ENCODE assay signal across 8 mouse cellular contexts in genomic region chr2:103970791-103971649, GRCm38 (mm10). TPM values are rescaled to one million over a fixed set of nuclear protein-coding genes. Genes with fewer than 3 reads are reported as not detected.
DNase-seq lines count a peak whose midpoint lies in the region; ATAC-seq and TF ChIP-seq lines count a peak whose summit lies in the region.

No protein-coding gene starts in this region.

- peaks cover 53% of the 10 kb centered on the region for H3K27me3 ChIP-seq in embryonic facial prominence, embryonic 15.5 days
- H3K27me3 ChIP-seq in hindbrain, embryonic 13.5 days: peaks cover 22% of the 10 kb centered on the region
- H3K27me3 ChIP-seq in liver, postnatal 0 days (ENCODE audit: insufficient read depth, low read length): no peaks in the 10 kb centered on the region
- no peaks in the 10 kb centered on the region for H3K27me3 ChIP-seq in stomach, postnatal 0 days (ENCODE audit: control insufficient read depth, insufficient read depth, low read length)

- peaks cover 14% of the 10 kb centered on the region for H3K4me1 ChIP-seq in embryonic facial prominence, embryonic 15.5 days
- H3K4me1 ChIP-seq in hindbrain, embryonic 13.5 days (replicated peaks): peaks cover 31% of the 10 kb centered on the region
- peaks cover 19% of the 10 kb centered on the region; the same call in 1 of the 2 replicates for H3K4me1 ChIP-seq in liver, postnatal 0 days (ENCODE audit: insufficient read depth)
- no peaks in the 10 kb centered on the region for H3K4me1 ChIP-seq in stomach, postnatal 0 days (replicated peaks; ENCODE audit: control insufficient read depth, insufficient read depth)

- H3K27ac ChIP-seq in embryonic facial prominence, embryonic 15.5 days (replicated peaks): no peak overlapping the region
- H3K27ac ChIP-seq in hindbrain, embryonic 13.5 days: peak overlapping the region; percentile 94
- H3K27ac ChIP-seq in liver, postnatal 0 days (ENCODE audit: low read depth): peak overlapping the region; percentile 87
- peak overlapping the region; percentile 63 for H3K27ac ChIP-seq in stomach, postnatal 0 days (replicated peaks)

- peak overlapping the region; percentile 69 for H3K4me3 ChIP-seq in embryonic facial prominence, embryonic 15.5 days (replicated peaks)
- peak overlapping the region; percentile 81 for H3K4me3 ChIP-seq in hindbrain, embryonic 13.5 days
- peak overlapping the region; percentile 74 for H3K4me3 ChIP-seq in liver, postnatal 0 days (ENCODE audit: low read depth, low read length)
- H3K4me3 ChIP-seq in stomach, postnatal 0 days (ENCODE audit: low read depth, low read length): peak overlapping the region; percentile 76

- no peak for TF ChIP-seq CTCF in liver, postnatal 0 days (IDR thresholded peaks at IDR 0.05; ENCODE audit: low read depth)
- TF ChIP-seq CTCF in stomach, postnatal 0 days (IDR thresholded peaks at IDR 0.05; ENCODE audit: low read depth): no peak

- DNase-seq in lung, adult 18-20 months: peak; percentile 6 to 11
- no peak for DNase-seq in lung, postnatal 14 days
- peak; percentile 38 for DNase-seq in liver, postnatal 0 days
- DNase-seq in stomach, postnatal 0 days (ENCODE audit: low spot score): peak; percentile 16
- no peak for DNase-seq in testis, postnatal 10 days (ENCODE audit: low spot score)
- DNase-seq in layer of hippocampus, adult 9-10 months (ENCODE audit: low spot score): no peak

- H3K4me2 ChIP-seq in embryonic facial prominence, embryonic 15.5 days (replicated peaks): peak overlapping the region; percentile 98
- H3K4me2 ChIP-seq in hindbrain, embryonic 13.5 days: peak overlapping the region; percentile 84
- peak overlapping the region; percentile 78 for H3K4me2 ChIP-seq in liver, postnatal 0 days (ENCODE audit: low read depth, low read length)
- H3K4me2 ChIP-seq in stomach, postnatal 0 days (replicated peaks; ENCODE audit: low read depth): peak overlapping the region; percentile 65

- H3K9me3 ChIP-seq in embryonic facial prominence, embryonic 15.5 days (replicated peaks): no peaks in the 10 kb centered on the region
- no peaks in the 10 kb centered on the region for H3K9me3 ChIP-seq in hindbrain, embryonic 13.5 days
- no peaks in the 10 kb centered on the region for H3K9me3 ChIP-seq in liver, postnatal 0 days (ENCODE audit: low read length)
- H3K9me3 ChIP-seq in stomach, postnatal 0 days (ENCODE audit: control insufficient read depth, low read length): no peaks in the 10 kb centered on the region

- H3K9ac ChIP-seq in embryonic facial prominence, embryonic 15.5 days: peak overlapping the region; percentile 44; the same call in 1 of the 2 replicates
- H3K9ac ChIP-seq in hindbrain, embryonic 13.5 days: peak overlapping the region; percentile 93
- H3K9ac ChIP-seq in liver, postnatal 0 days (replicated peaks): peak overlapping the region; percentile 87
- H3K9ac ChIP-seq in stomach, postnatal 0 days (ENCODE audit: low read length): peak overlapping the region; percentile 61

- H3K36me3 ChIP-seq in embryonic facial prominence, embryonic 15.5 days: no peaks in the 10 kb centered on the region
- H3K36me3 ChIP-seq in hindbrain, embryonic 13.5 days: peaks cover 7% of the 10 kb centered on the region; the same call in 1 of the 2 replicates
- H3K36me3 ChIP-seq in liver, postnatal 0 days (replicated peaks; ENCODE audit: insufficient read depth, low read length): peaks cover 25% of the 10 kb centered on the region
- H3K36me3 ChIP-seq in stomach, postnatal 0 days (ENCODE audit: control insufficient read depth, insufficient read depth, low read length): no peaks in the 10 kb centered on the region

- ATAC-seq in embryonic facial prominence, embryonic 15.5 days (ENCODE audit: insufficient number of reproducible peaks, low FRiP score, low TSS enrichment, low read depth): no peak
- ATAC-seq in hindbrain, embryonic 13.5 days (ENCODE audit: low FRiP score): peak; percentile 47; the same call in 1 of the 2 replicates
- ATAC-seq in liver, postnatal 0 days: peak; percentile 38
- ATAC-seq in stomach, postnatal 0 days (ENCODE audit: low FRiP score, low TSS enrichment): peak; percentile 30; the same call in 1 of the 2 replicates

- WGBS in embryonic facial prominence, embryonic 15.5 days: 3% methylated on average over 32 of the region's 32 CpGs
- 3% methylated on average over 30 of the region's 32 CpGs for WGBS in hindbrain, embryonic 13.5 days
- under 1% methylated on average over 32 of the region's 32 CpGs for WGBS in liver, postnatal 0 days (ENCODE audit: insufficient replicate concordance)
- 4% methylated on average over 32 of the region's 32 CpGs for WGBS in stomach, postnatal 0 days

- TF ChIP-seq EP300 in liver, postnatal 0 days (IDR thresholded peaks at IDR 0.05; ENCODE audit: low read depth): no peak
- TF ChIP-seq EP300 in stomach, postnatal 0 days (optimal IDR thresholded peaks at IDR 0.05): no peak

RNA-seq across cellular contexts. Expression of gene Lmo2, which starts 13.2 kb away (rescaled TPM):
- polyA plus RNA-seq in embryonic facial prominence, embryonic 15.5 days (2015; fragmentation: Nextera tagmentation; extraction: Ambion mirVana): 18.6 and 20.8 TPM in 2 replicates
- polyA plus RNA-seq in hindbrain, embryonic 13.5 days (2015; fragmentation: Nextera tagmentation; extraction: Ambion mirVana): 34.1 and 42.3 TPM in 2 replicates
- 58.8 and 63.7 TPM in 2 replicates for polyA plus RNA-seq in liver, postnatal 0 days (2015; fragmentation: Nextera tagmentation; extraction: Ambion mirVana)
- 10.6 and 11.1 TPM in 2 replicates for polyA plus RNA-seq in stomach, postnatal 0 days (2015; fragmentation: Nextera tagmentation; extraction: Ambion mirVana)

RNA-seq across cellular contexts. Expression of gene Fbxo3, which starts 56.5 kb away (rescaled TPM):
- 51.3 and 53.8 TPM in 2 replicates for polyA plus RNA-seq in embryonic facial prominence, embryonic 15.5 days (2015; fragmentation: Nextera tagmentation; extraction: Ambion mirVana)
- polyA plus RNA-seq in hindbrain, embryonic 13.5 days (2015; fragmentation: Nextera tagmentation; extraction: Ambion mirVana): 64.4 and 64.8 TPM in 2 replicates
- polyA plus RNA-seq in liver, postnatal 0 days (2015; fragmentation: Nextera tagmentation; extraction: Ambion mirVana): 41.6 and 41.9 TPM in 2 replicates
- 38.4 and 39.4 TPM in 2 replicates for polyA plus RNA-seq in stomach, postnatal 0 days (2015; fragmentation: Nextera tagmentation; extraction: Ambion mirVana)

RNA-seq across cellular contexts. Expression of gene 4931422A03Rik, which starts 57.1 kb away (rescaled TPM):
- 2.4 and 2.7 TPM in 2 replicates for polyA plus RNA-seq in embryonic facial prominence, embryonic 15.5 days (2015; fragmentation: Nextera tagmentation; extraction: Ambion mirVana)
- 2.1 and 2.6 TPM in 2 replicates for polyA plus RNA-seq in hindbrain, embryonic 13.5 days (2015; fragmentation: Nextera tagmentation; extraction: Ambion mirVana)
- polyA plus RNA-seq in liver, postnatal 0 days (2015; fragmentation: Nextera tagmentation; extraction: Ambion mirVana): 1.0 and 1.5 TPM in 2 replicates
- polyA plus RNA-seq in stomach, postnatal 0 days (2015; fragmentation: Nextera tagmentation; extraction: Ambion mirVana): 0.80 and 1.0 TPM in 2 replicates

Comparison
In these comparisons a context has a peak if more than half of its experiments do, and no peak if none do; other contexts are left out.
1. DNase-seq: peak in lung, adult 18-20 months (2 of 2), liver, postnatal 0 days (single experiment) and stomach, postnatal 0 days (single experiment); none in lung, postnatal 14 days (single experiment), testis, postnatal 10 days (single experiment) and layer of hippocampus, adult 9-10 months (single experiment).
2. Peak in every context shown above with its lines, with median percentiles within 50 percentile points of each other: H3K4me2 ChIP-seq, H3K4me3 ChIP-seq and H3K9ac ChIP-seq.